Mouse (Mus musculus) midbrain, embryonic 11.5 days (tissue): ENCODE data around the gene Carns1. TPM values are rescaled to one million over a fixed set of nuclear protein-coding genes. Genes with fewer than 3 reads are reported as not detected.

Experiments used
- ATAC-seq: fragments of 200-750 bp; cut with Nextera tagmentation; 2 replicates; pipeline ENCODE4 v1.8.0; 2017; ENCODE audit warnings: moderate TSS enrichment, moderate library complexity; ENCODE audit not compliant: low FRiP score
- DNase-seq: peaks from one replicate; pipeline ENCODE4 v3.0.0; 2015; ENCODE audit warnings: low spot score; ENCODE audit errors: missing footprints
- H3K27ac ChIP-seq: fragments of 300-500 bp; sonication (generic); 2 replicates; pipeline ENCODE4 v1.5.1; 2014; ENCODE audit warnings: low read depth, low read length
- H3K27me3 ChIP-seq: fragments of 300-500 bp; sonication (generic); 2 replicates; pipeline ENCODE4 v1.6.1; 2014; ENCODE audit warnings: mild to moderate bottlenecking, low read length, moderate library complexity, mixed read lengths; ENCODE audit not compliant: control insufficient read depth, insufficient read depth
- H3K36me3 ChIP-seq: fragments of 300-500 bp; sonication (generic); 2 replicates; pipeline ENCODE4 v1.6.1; 2014; ENCODE audit warnings: mild to moderate bottlenecking, low read length, moderate library complexity, mixed read lengths; ENCODE audit not compliant: control insufficient read depth, insufficient read depth
- H3K4me1 ChIP-seq: fragments of 300-500 bp; sonication (generic); 2 replicates; pipeline ENCODE4 v1.6.1; 2014; ENCODE audit warnings: low read length; ENCODE audit not compliant: control insufficient read depth, insufficient read depth
- H3K4me2 ChIP-seq: fragments of 300-500 bp; sonication (generic); 2 replicates; pipeline ENCODE4 v1.6.1; 2014; ENCODE audit warnings: mild to moderate bottlenecking, moderate library complexity
- H3K4me3 ChIP-seq: fragments of 300-500 bp; sonication (generic); 2 replicates; pipeline ENCODE4 v1.5.1; 2014; ENCODE audit warnings: low read depth, low read length
- H3K9ac ChIP-seq: fragments of 300-500 bp; sonication (generic); 2 replicates; pipeline ENCODE4 v1.6.1; 2014; ENCODE audit warnings: low read length
- H3K9me3 ChIP-seq: fragments of 300-500 bp; sonication (generic); 2 replicates; pipeline ENCODE4 v1.6.1; 2016; ENCODE audit warnings: low read length; ENCODE audit not compliant: control insufficient read depth
- WGBS: fragments of 180-500 bp; shearing (Covaris S2); extraction: QIAGEN DNeasy Blood & Tissue Kit; methylation state at CpG from one replicate; pipeline ENCODE4 v1.1.7; 2014; 5-methylcytosine and 5-hydroxymethylcytosine counted together
- polyA plus RNA-seq: library from polyadenylated mRNA; unstranded; fragments of >200 nt; fragmentation: Nextera tagmentation; extraction: Ambion mirVana; gene quantifications from 2 replicates; pipeline ENCODE4 v1.2.1, GENCODE M21; 2014

The Carns1 gene
- polyA plus RNA-seq, 1 experiment from 2014 or later = 2.9 TPM

GRCm38 (mm10) chr19:4149764-4150461 is 25.4 kb downstream of the Carns1 start:
- Histone ChIP-seq H3K27me3 (no peaks in the 10 kb centered on the region), H3K9ac (no peak overlapping the region), H3K4me2 (no peak overlapping the region), H3K27ac (no peak overlapping the region), H3K9me3 (no peaks in the 10 kb centered on the region), H3K4me3 (no peak overlapping the region), H3K36me3 (peaks cover 10% of the 10 kb centered on the region), H3K4me1 (peaks cover 14% of the 10 kb centered on the region)
- ATAC-seq = no peak
- DNase-seq = no peak
- 96% methylated on average over 17 of the region's 17 CpGs for WGBS

DNA sequence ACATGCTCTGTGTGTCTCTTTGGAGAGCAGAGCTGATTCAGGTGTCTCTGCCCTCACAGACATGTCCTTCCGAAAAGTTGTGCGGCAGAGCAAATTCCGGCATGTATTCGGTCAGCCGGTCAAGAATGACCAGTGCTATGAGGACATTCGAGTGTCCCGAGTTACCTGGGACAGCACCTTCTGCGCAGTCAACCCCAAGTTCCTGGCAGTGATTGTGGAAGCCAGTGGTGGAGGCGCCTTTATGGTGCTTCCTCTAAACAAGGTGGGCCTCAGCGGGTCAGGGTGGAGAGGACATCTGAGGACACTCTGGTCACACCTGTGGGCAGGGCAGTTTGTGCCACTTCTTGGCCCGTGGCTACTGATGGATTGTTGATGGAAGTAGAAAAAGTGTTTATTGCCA is 26.0 kb downstream of the Carns1 start:
- 91% methylated on average over 11 of the region's 11 CpGs for WGBS
- Histone ChIP-seq H3K4me3 (peak overlapping the region; percentile 84), H3K4me2 (peak overlapping the region; percentile 90), H3K27me3 (no peaks in the 10 kb centered on the region), H3K27ac (no peak overlapping the region), H3K36me3 (peaks cover 10% of the 10 kb centered on the region), H3K9ac (peak overlapping the region; percentile 83), H3K9me3 (no peaks in the 10 kb centered on the region), H3K4me1 (peaks cover 14% of the 10 kb centered on the region)
- ATAC-seq = no peak
- no peak for DNase-seq

- H3K4me2 ChIP-seq = peak overlapping the region; percentile 90
- 3% methylated on average over 7 of the region's 8 CpGs for WGBS
- peak overlapping the region; percentile 83 for H3K9ac ChIP-seq
- no peaks in the 10 kb centered on the region for H3K27me3 ChIP-seq
- DNase-seq = no peak
- peaks cover 10% of the 10 kb centered on the region for H3K36me3 ChIP-seq
- H3K9me3 ChIP-seq = no peaks in the 10 kb centered on the region
- peak overlapping the region; percentile 84 for H3K4me3 ChIP-seq
- no peak overlapping the region for H3K27ac ChIP-seq
- H3K4me1 ChIP-seq = peaks cover 14% of the 10 kb centered on the region
- ATAC-seq = no peak; the same call in 1 of the 2 replicates
These were observed 26.5 kb downstream of the Carns1 start for GRCm38 (mm10) chr19:4148819-4149218.

DNA sequence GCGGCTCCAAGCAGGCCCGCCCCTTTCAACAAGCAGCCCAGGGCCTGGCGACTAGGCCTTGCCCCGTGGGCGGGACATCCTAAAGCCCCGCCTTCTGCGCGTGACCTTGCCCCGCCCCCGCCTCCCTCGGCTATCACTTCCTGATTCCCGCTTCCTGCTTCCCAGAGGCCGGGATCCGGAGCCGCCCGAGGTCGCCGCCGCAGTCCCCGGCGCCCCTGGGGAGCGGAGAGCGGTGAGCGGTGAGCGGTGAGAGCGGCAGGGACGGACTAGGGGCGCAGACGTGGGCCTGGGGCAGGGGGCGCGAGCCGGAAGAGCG is 26.8 kb downstream of the Carns1 start, which contains the start of gene Coro1b:
TSS of gene Coro1b (plus strand) at position 129 of the 316 bp plus-strand sequence.
- Histone ChIP-seq H3K9me3 (no peaks in the 10 kb centered on the region), H3K27ac (no peak within 1 kb of the TSS), H3K27me3 (no peaks in the 10 kb centered on the region), H3K36me3 (peaks cover 10% of the 10 kb centered on the region), H3K4me2 (peak within 1 kb of the TSS; percentile 90), H3K4me1 (peaks cover 14% of the 10 kb centered on the region), H3K9ac (peak within 1 kb of the TSS; percentile 83), H3K4me3 (peak within 1 kb of the TSS; percentile 84)
- DNase-seq = peak; percentile 99
- peak; percentile 96 for ATAC-seq
- under 1% methylated on average over 33 of the region's 33 CpGs for WGBS

DNA sequence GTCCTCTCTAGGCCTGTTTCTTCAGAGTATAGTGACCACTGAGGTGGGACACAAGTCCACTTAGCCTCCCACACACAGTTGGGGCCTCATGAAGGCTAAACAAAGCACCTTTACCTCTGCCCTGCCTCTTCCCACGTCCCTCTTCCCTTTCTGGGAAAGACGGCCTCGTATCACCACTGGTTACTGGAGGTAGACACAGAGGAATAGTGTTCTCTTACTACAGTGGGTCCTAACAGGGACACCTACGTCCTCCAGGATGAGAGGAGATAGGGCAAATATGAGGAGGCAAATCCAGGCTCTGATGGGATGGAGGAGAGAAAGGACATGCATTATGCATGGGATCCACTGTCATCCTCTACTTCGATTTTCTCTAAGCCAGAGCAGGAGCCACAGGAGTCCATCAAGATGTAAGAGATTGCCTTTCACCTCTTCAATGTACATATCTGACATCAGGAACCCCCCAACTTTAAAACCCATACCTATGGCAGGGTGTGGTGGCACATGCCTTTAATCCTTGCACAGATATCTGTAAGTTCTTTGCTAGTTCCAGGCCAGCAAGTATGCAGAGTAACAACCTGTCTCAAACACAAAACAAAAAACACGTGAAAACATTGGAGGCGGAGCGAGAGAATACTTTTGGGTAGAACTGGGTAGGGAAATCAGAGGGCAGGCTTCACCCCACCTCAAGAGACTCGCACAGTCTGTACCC is 27.3 kb downstream of the Carns1 start:
- Histone ChIP-seq H3K9ac (peak overlapping the region; percentile 26; the same call in 1 of the 2 replicates), H3K4me3 (peak overlapping the region; percentile 84), H3K4me2 (peak overlapping the region; percentile 31), H3K27me3 (no peaks in the 10 kb centered on the region), H3K27ac (no peak overlapping the region), H3K36me3 (peaks cover 10% of the 10 kb centered on the region), H3K9me3 (no peaks in the 10 kb centered on the region), H3K4me1 (peaks cover 14% of the 10 kb centered on the region)
- ATAC-seq (peak; percentile 61), DNase-seq (no peak)
- WGBS = 32% methylated on average over 9 of the region's 9 CpGs

DNA sequence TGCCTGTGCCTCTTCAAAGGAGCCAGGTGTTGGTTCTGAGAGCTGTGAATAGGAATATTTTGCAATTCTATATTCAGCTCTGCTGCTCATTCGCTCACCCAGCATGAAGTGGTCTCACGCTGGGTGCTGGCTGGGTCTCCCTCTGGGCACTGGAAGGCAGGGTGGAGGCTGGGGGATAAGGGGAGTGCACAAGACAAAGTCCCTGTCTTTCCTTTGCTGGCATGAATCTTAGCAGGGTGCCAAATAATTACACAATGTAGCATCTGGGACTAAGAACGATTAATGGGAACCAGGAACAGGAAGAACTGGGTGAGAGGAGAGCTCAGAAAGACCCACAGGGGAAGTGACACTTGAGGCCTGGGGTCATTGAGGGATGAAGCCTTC is 28.3 kb downstream of the Carns1 start:
- DNase-seq (no peak), ATAC-seq (no peak)
- Histone ChIP-seq H3K27me3 (no peaks in the 10 kb centered on the region), H3K9ac (no peak overlapping the region), H3K4me2 (no peak overlapping the region), H3K4me1 (peaks cover 14% of the 10 kb centered on the region), H3K9me3 (no peaks in the 10 kb centered on the region), H3K36me3 (peaks cover 10% of the 10 kb centered on the region), H3K27ac (no peak overlapping the region), H3K4me3 (no peak overlapping the region)
- WGBS = 44% methylated on average over 3 of the region's 3 CpGs

DNA sequence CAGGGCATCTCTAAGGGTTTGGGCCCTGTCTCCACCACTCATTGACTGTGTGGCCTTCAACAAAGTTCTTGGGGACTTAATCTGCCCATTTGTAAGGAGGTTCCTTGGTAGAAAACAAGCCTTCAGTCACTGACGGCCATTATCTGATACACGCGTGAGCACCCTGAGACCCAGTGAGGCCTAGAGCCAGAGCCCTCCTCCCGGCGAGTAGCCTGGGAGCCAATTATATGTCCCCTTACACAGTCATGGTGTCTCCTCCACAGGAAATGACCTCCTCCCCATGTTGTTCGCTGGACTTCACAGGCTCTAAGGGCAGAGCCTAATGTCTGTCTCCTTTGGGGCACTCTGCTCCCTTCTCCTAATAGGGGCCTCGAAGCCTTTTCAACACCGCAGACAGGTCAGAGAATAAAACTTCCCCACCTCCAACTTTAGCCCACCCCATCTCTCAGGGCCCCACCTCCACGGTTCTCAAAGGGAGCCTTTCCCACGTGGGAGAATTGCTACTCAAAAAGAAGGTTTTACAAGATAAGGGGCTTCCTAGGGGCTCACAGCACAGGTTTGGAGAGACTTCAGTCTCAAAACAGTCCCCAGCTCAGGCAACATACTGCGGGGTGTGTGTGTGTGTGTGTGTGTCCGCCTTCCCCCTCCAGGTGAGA is 28.8 kb downstream of the Carns1 start:
- H3K27me3 ChIP-seq = no peaks in the 10 kb centered on the region
- 66% methylated on average over 12 of the region's 12 CpGs for WGBS
- H3K4me1 ChIP-seq = peaks cover 14% of the 10 kb centered on the region
- H3K36me3 ChIP-seq = peaks cover 10% of the 10 kb centered on the region
- H3K4me3 ChIP-seq = no peak overlapping the region
- no peak overlapping the region for H3K4me2 ChIP-seq
- H3K27ac ChIP-seq = no peak overlapping the region
- no peak for ATAC-seq
- DNase-seq = no peak
- no peaks in the 10 kb centered on the region for H3K9me3 ChIP-seq
- H3K9ac ChIP-seq = no peak overlapping the region

- Histone ChIP-seq H3K36me3 (peaks cover 8% of the 10 kb centered on the region), H3K4me3 (no peak overlapping the region), H3K9me3 (no peaks in the 10 kb centered on the region), H3K4me1 (peaks cover 14% of the 10 kb centered on the region), H3K4me2 (no peak overlapping the region), H3K27me3 (no peaks in the 10 kb centered on the region), H3K27ac (no peak overlapping the region), H3K9ac (no peak overlapping the region)
- WGBS = 77% methylated on average over 5 of the region's 5 CpGs
- DNase-seq = no peak
- no peak for ATAC-seq
These were observed 29.3 kb downstream of the Carns1 start for GRCm38 (mm10) chr19:4145936-4146335.
